8 mouse cellular contexts compared by ENCODE assay signal in genomic region chr19:5715793-5716688, GRCm38 (mm10). TPM values are rescaled to one million over a fixed set of nuclear protein-coding genes. Genes with fewer than 3 reads are reported as not detected.
A peak's percentile ranks its signal among the peaks of the same experiment; 100 is the strongest.
DNase-seq lines count a peak whose midpoint lies in the region; ATAC-seq lines count a peak whose summit lies in the region.

No protein-coding gene starts in this region.

- H3K4me3 ChIP-seq in heart, embryonic 11.5 days (ENCODE audit: low read depth, low read length), result no peak overlapping the region
- 0 out of 2 replicates have a peak overlapping the region, but pooled peaks have one; percentile 5 for H3K4me3 ChIP-seq in forebrain, embryonic 12.5 days (replicated peaks)

- peak overlapping the region; percentile 22; the same call in 1 of the 2 replicates for H3K4me2 ChIP-seq in heart, embryonic 11.5 days
- H3K4me2 ChIP-seq in forebrain, embryonic 12.5 days, result peak overlapping the region; percentile 43

- 35% methylated on average over 43 of the region's 43 CpGs for WGBS in heart, embryonic 11.5 days (ENCODE audit: insufficient replicate concordance)
- 13% methylated on average over 43 of the region's 43 CpGs for WGBS in forebrain, embryonic 12.5 days

- ATAC-seq in heart, embryonic 11.5 days (replicated peaks; ENCODE audit: insufficient number of reproducible peaks, low FRiP score, low TSS enrichment), result peak; percentile 33; the same call in 1 of the 2 replicates
- peak; percentile 79 for ATAC-seq in forebrain, embryonic 12.5 days (ENCODE audit: low FRiP score)

- peaks cover 15% of the 10 kb centered on the region for H3K4me1 ChIP-seq in heart, embryonic 11.5 days (ENCODE audit: control insufficient read depth, insufficient read depth, low read length)
- H3K4me1 ChIP-seq in forebrain, embryonic 12.5 days, result peaks cover 26% of the 10 kb centered on the region

- no peak overlapping the region; the same call in 1 of the 2 replicates for H3K9ac ChIP-seq in heart, embryonic 11.5 days (ENCODE audit: low read depth, low read length)
- peak overlapping the region; percentile 44; the same call in 1 of the 2 replicates for H3K9ac ChIP-seq in forebrain, embryonic 12.5 days

- H3K27me3 ChIP-seq in heart, embryonic 11.5 days (ENCODE audit: control insufficient read depth, insufficient read depth, low read length), result no peaks in the 10 kb centered on the region
- H3K27me3 ChIP-seq in forebrain, embryonic 12.5 days, result 0 out of 2 replicates have a peak, but pooled peaks cover 6% of the 10 kb centered on the region

- no peak for DNase-seq in heart, adult 8-10 months (ENCODE audit: low spot score)
- peak; percentile 83 for DNase-seq in ZHBTc4 (ENCODE audit: low read depth, low spot score)
- DNase-seq in kidney, postnatal 25 days, result peak; percentile 59 to 60
- DNase-seq in lung, postnatal 14 days, result peak; percentile 58
- DNase-seq in spleen, postnatal 10 days (ENCODE audit: low spot score in 2 of 2), result peak; percentile 48 to 82
- no peak for DNase-seq in gastrocnemius, adult 18-20 months (ENCODE audit: low spot score)

- H3K27ac ChIP-seq in heart, embryonic 11.5 days (ENCODE audit: low read depth, low read length), result no peak overlapping the region
- H3K27ac ChIP-seq in forebrain, embryonic 12.5 days, result no peak overlapping the region; the same call in 1 of the 2 replicates

- no peaks in the 10 kb centered on the region for H3K9me3 ChIP-seq in heart, embryonic 11.5 days (replicated peaks; ENCODE audit: control insufficient read depth, low read length)
- no peaks in the 10 kb centered on the region for H3K9me3 ChIP-seq in forebrain, embryonic 12.5 days

- H3K36me3 ChIP-seq in heart, embryonic 11.5 days (ENCODE audit: control insufficient read depth, insufficient read depth, low read length), result peaks cover 33% of the 10 kb centered on the region
- H3K36me3 ChIP-seq in forebrain, embryonic 12.5 days (replicated peaks), result peaks cover 70% of the 10 kb centered on the region

RNA-seq across cellular contexts. Expression of gene Ehbp1l1, which starts 10.1 kb away (rescaled TPM):
- 54.8 and 68.0 TPM in 2 replicates for polyA plus RNA-seq in heart, embryonic 11.5 days (2014; fragmentation: Nextera tagmentation; extraction: Ambion mirVana)
- total RNA-seq in heart, adult 8-10 months (2022), result 100 to 1,000 TPM; 145 to 158 (median 149) TPM
- polyA plus RNA-seq in forebrain, embryonic 12.5 days (2016; fragmentation: Nextera tagmentation; extraction: Ambion mirVana), result 6.1 and 6.7 TPM in 2 replicates
- total RNA-seq in gastrocnemius, adult 18-20 months (2021), result 100 to 1,000 TPM; 210 to 241 TPM

RNA-seq across cellular contexts. Expression of gene Kcnk7, which starts 11.9 kb away (rescaled TPM):
- not detected in 2 replicates for polyA plus RNA-seq in heart, embryonic 11.5 days (2014; fragmentation: Nextera tagmentation; extraction: Ambion mirVana)
- total RNA-seq in heart, adult 8-10 months (2022), result not detected
- polyA plus RNA-seq in forebrain, embryonic 12.5 days (2016; fragmentation: Nextera tagmentation; extraction: Ambion mirVana), result 0.29 TPM in 1 of 2 replicates, not detected in the other
- not detected for total RNA-seq in gastrocnemius, adult 18-20 months (2021)

RNA-seq across cellular contexts. Expression of gene Fam89b, which starts 13.4 kb away (rescaled TPM):
- polyA plus RNA-seq in heart, embryonic 11.5 days (2014; fragmentation: Nextera tagmentation; extraction: Ambion mirVana), result 75.5 and 81.6 TPM in 2 replicates
- total RNA-seq in heart, adult 8-10 months (2022), result 10 to 100 TPM; 22.8 to 26.9 (median 24.2) TPM
- polyA plus RNA-seq in forebrain, embryonic 12.5 days (2016; fragmentation: Nextera tagmentation; extraction: Ambion mirVana), result 170 and 172 TPM in 2 replicates
- total RNA-seq in gastrocnemius, adult 18-20 months (2021), result 10 to 100 TPM; 20.1 to 21.3 TPM

RNA-seq across cellular contexts. Expression of gene Ltbp3, which starts 24.7 kb away (rescaled TPM):
- polyA plus RNA-seq in heart, embryonic 11.5 days (2014; fragmentation: Nextera tagmentation; extraction: Ambion mirVana), result 9.3 and 9.8 TPM in 2 replicates
- total RNA-seq in heart, adult 8-10 months (2022), result 10 to 100 TPM; 28.2 to 33.1 (median 31.7) TPM
- polyA plus RNA-seq in forebrain, embryonic 12.5 days (2016; fragmentation: Nextera tagmentation; extraction: Ambion mirVana), result 10.0 and 12.0 TPM in 2 replicates
- 10 to 100 TPM; 41.4 to 45.4 TPM for total RNA-seq in gastrocnemius, adult 18-20 months (2021)

RNA-seq across cellular contexts. Expression of gene Pcnx3, which starts 27.3 kb away (rescaled TPM):
- 21.3 and 21.5 TPM in 2 replicates for polyA plus RNA-seq in heart, embryonic 11.5 days (2014; fragmentation: Nextera tagmentation; extraction: Ambion mirVana)
- 10 to 100 TPM; 18.0 to 21.9 (median 19.8) TPM for total RNA-seq in heart, adult 8-10 months (2022)
- polyA plus RNA-seq in forebrain, embryonic 12.5 days (2016; fragmentation: Nextera tagmentation; extraction: Ambion mirVana), result 32.4 and 35.1 TPM in 2 replicates
- 10 to 100 TPM; 12.5 to 13.8 TPM for total RNA-seq in gastrocnemius, adult 18-20 months (2021)

Comparison
In these comparisons a context has a peak if more than half of its experiments do, and no peak if none do; other contexts are left out.
1. DNase-seq: peak in ZHBTc4 (single experiment), kidney, postnatal 25 days (2 of 2), lung, postnatal 14 days (single experiment) and spleen, postnatal 10 days (2 of 2); none in heart, adult 8-10 months (single experiment) and gastrocnemius, adult 18-20 months (single experiment).